Mouse (Mus musculus) bone marrow macrophage, adult 2 months (primary cell): ENCODE measurements around the gene Abhd5. TPM values are rescaled to one million over a fixed set of nuclear protein-coding genes. Genes with fewer than 3 reads are reported as not detected.

ENCODE experiments used
- H3K27ac ChIP-seq: 2 replicates; pipeline ENCODE4 v1.5.1; 2012; ENCODE audit warnings: low read depth, low read length; ENCODE audit not compliant: insufficient read depth
- H3K4me1 ChIP-seq: 2 replicates; pipeline ENCODE4 v1.6.1; 2012; ENCODE audit warnings: low read length; ENCODE audit not compliant: control insufficient read depth, insufficient read depth
- H3K4me3 ChIP-seq: 2 replicates; pipeline ENCODE4 v1.5.1; 2012; ENCODE audit warnings: mild to moderate bottlenecking, low read length, moderate library complexity; ENCODE audit not compliant: insufficient read depth
- CTCF ChIP-seq: IDR thresholded peaks from 2 replicates; pipeline ENCODE4 v1.5.1; 2012; ENCODE audit warnings: low read depth, mild to moderate bottlenecking, low read length, moderate library complexity
- POLR2A ChIP-seq: IDR thresholded peaks from 2 replicates; pipeline ENCODE4 v1.6.1; 2012; ENCODE audit warnings: mild to moderate bottlenecking, low read depth, low read length, borderline replicate concordance
- polyA plus RNA-seq: library from polyadenylated mRNA; stranded (reverse); fragments of >200 nt; gene quantifications from 2 replicates; pipeline ENCODE4 v1.2.4, GENCODE M21; 2012; ENCODE audit not compliant: missing spikeins, insufficient read depth, insufficient read length

The Abhd5 gene
- polyA plus RNA-seq, 1 experiment: 31.6 TPM

GRCm38 (mm10) chr9:122424941-122425608 is 73.7 kb downstream of the Abhd5 start:
- H3K27ac ChIP-seq: no peak overlapping the region
- no peaks in the 10 kb centered on the region for H3K4me1 ChIP-seq
- TF ChIP-seq POLR2A (no peak), CTCF (peak; percentile 79)
- peak overlapping the region; percentile 41 for H3K4me3 ChIP-seq

GRCm38 (mm10) chr9:122429058-122429649 is 77.7 kb downstream of the Abhd5 start:
- TF ChIP-seq CTCF (no peak), POLR2A (no peak)

DNA sequence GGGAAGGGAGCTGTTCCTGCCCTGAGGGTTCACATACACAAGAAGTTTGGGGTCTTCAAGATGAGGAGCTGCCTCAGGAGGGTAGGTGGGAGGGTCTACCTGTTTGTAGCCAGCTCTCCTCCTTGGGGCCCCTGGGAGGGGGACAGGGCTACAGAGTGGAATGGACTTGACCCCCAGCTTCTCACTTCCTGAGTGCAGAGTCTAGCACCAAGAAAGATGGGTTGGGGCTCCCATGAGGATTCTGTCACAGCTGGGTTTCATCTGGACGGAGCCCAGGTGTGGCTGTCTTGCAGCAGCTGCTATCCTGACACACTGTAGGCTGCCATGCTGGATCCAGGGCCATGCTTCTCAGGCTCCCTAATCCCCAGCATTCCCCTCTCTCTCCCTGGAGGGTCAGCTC is 78.3 kb downstream of the Abhd5 start:
- no peak overlapping the region for H3K4me3 ChIP-seq
- H3K4me1 ChIP-seq: no peaks in the 10 kb centered on the region
- no peak for TF ChIP-seq POLR2A
- TF ChIP-seq CTCF: no peak
- no peak overlapping the region for H3K27ac ChIP-seq

More at GRCm38 (mm10) chr9:122429058-122429649, 77.7 kb downstream of the Abhd5 start:
- Histone ChIP-seq H3K27ac (no peak overlapping the region), H3K4me1 (no peaks in the 10 kb centered on the region), H3K4me3 (no peak overlapping the region)

Other genes starting within 250 kb of the Abhd5 start
- 22.6 and 26.1 TPM in 2 replicates for gene Snrk, start 234.3 kb upstream of the Abhd5 start, polyA plus RNA-seq
- 24.7 and 25.1 TPM in 2 replicates for gene Ano10, start 57.2 kb upstream of the Abhd5 start, polyA plus RNA-seq